Mouse (Mus musculus): ENCODE data around the gene Rnd1. TPM values are rescaled to one million over a fixed set of nuclear protein-coding genes. Genes with fewer than 3 reads are reported as not detected.

Rnd1 gene
- polyA plus RNA-seq, 1 experiment: 14.4 TPM

GRCm38 (mm10) chr15:98722854-98723253 lies 45.6 kb upstream of the Rnd1 start:
- no peak overlapping the region for H3K4me3 ChIP-seq
- H3K36me3 ChIP-seq (ENCODE audit: control insufficient read depth, insufficient read depth): no peaks in the 10 kb centered on the region
- H3K79me2 ChIP-seq (ENCODE audit: control insufficient read depth, insufficient read depth): no peaks in the 10 kb centered on the region
- H3ac ChIP-seq (ENCODE audit: control insufficient read depth, insufficient read length): no peak overlapping the region
- no peak overlapping the region for H3K4me2 ChIP-seq (ENCODE audit: low read depth)
- TF ChIP-seq TCF12 (IDR thresholded peaks at IDR 0.05; ENCODE audit: insufficient read depth, poor library complexity, severe bottlenecking) (no peak), TCF3 (IDR thresholded peaks at IDR 0.05; ENCODE audit: insufficient read length, low read depth) (no peak), MYOG (IDR thresholded peaks at IDR 0.05; ENCODE audit: control insufficient read depth in 1 of 3, insufficient read depth in 1 of 3, insufficient read length in 2 of 3, low read depth in 2 of 3) (no peak), MAX (IDR thresholded peaks at IDR 0.05; ENCODE audit: low read depth) (no peak), USF1 (IDR thresholded peaks at IDR 0.05; ENCODE audit: low read depth) (no peak), POLR2AphosphoS2 (IDR thresholded peaks at IDR 0.05; ENCODE audit: insufficient read length, low read depth) (no peak), MYOD1 (IDR thresholded peaks at IDR 0.05; ENCODE audit: control insufficient read depth in 1 of 3, insufficient read length in 2 of 3, low read depth in 2 of 3) (no peak), SRF (IDR thresholded peaks at IDR 0.05; ENCODE audit: control insufficient read depth, insufficient read length, low read depth) (no peak)
- no peaks in the 10 kb centered on the region for H3K27me3 ChIP-seq (ENCODE audit: control insufficient read depth, insufficient read depth, insufficient read length)

GRCm38 (mm10) chr15:98722191-98722590 lies 44.9 kb upstream of the Rnd1 start:
- Histone ChIP-seq H3K4me2 (ENCODE audit: low read depth) (no peak overlapping the region), H3K79me2 (ENCODE audit: control insufficient read depth, insufficient read depth) (no peaks in the 10 kb centered on the region), H3K36me3 (ENCODE audit: control insufficient read depth, insufficient read depth) (no peaks in the 10 kb centered on the region), H3K4me3 (no peak overlapping the region), H3ac (ENCODE audit: control insufficient read depth, insufficient read length) (no peak overlapping the region), H3K27me3 (ENCODE audit: control insufficient read depth, insufficient read depth, insufficient read length) (no peaks in the 10 kb centered on the region)
- TF ChIP-seq SRF (IDR thresholded peaks at IDR 0.05; ENCODE audit: control insufficient read depth, insufficient read length, low read depth) (no peak), MYOG (IDR thresholded peaks at IDR 0.05; ENCODE audit: control insufficient read depth in 1 of 3, insufficient read depth in 1 of 3, insufficient read length in 2 of 3, low read depth in 2 of 3) (no peak), CEBPB (IDR thresholded peaks at IDR 0.05; ENCODE audit: insufficient read depth, poor library complexity, severe bottlenecking) (no peak), POLR2A (IDR thresholded peaks at IDR 0.05; ENCODE audit: insufficient read length, low read depth) (no peak), MAX (IDR thresholded peaks at IDR 0.05; ENCODE audit: low read depth) (no peak)

GRCm38 (mm10) chr15:98717301-98717700 lies 40.0 kb upstream of the Rnd1 start:
- Histone ChIP-seq H3K4me3 (no peak overlapping the region), H3K27me3 (ENCODE audit: control insufficient read depth, insufficient read depth, insufficient read length) (no peaks in the 10 kb centered on the region), H3K36me3 (ENCODE audit: control insufficient read depth, insufficient read depth) (no peaks in the 10 kb centered on the region), H3ac (ENCODE audit: control insufficient read depth, insufficient read length) (no peak overlapping the region), H3K79me2 (ENCODE audit: control insufficient read depth, insufficient read depth) (no peaks in the 10 kb centered on the region), H3K4me2 (ENCODE audit: low read depth) (no peak overlapping the region)
- no peak for TF ChIP-seq TCF3 (IDR thresholded peaks at IDR 0.05; ENCODE audit: insufficient read length, low read depth)

GRCm38 (mm10) chr15:98714230-98714652 lies 37.0 kb upstream of the Rnd1 start:
- Histone ChIP-seq H3K27me3 (ENCODE audit: control insufficient read depth, insufficient read depth, insufficient read length) (no peaks in the 10 kb centered on the region), H3K4me2 (ENCODE audit: low read depth) (peak overlapping the region; percentile 63), H3K79me2 (ENCODE audit: control insufficient read depth, insufficient read depth) (no peaks in the 10 kb centered on the region), H3K4me3 (no peak overlapping the region), H3ac (ENCODE audit: control insufficient read depth, insufficient read length) (no peak overlapping the region), H3K36me3 (ENCODE audit: control insufficient read depth, insufficient read depth) (no peaks in the 10 kb centered on the region)
- no peak for TF ChIP-seq USF1 (IDR thresholded peaks at IDR 0.05; ENCODE audit: low read depth)
- TF ChIP-seq CEBPB (IDR thresholded peaks at IDR 0.05; ENCODE audit: insufficient read depth, poor library complexity, severe bottlenecking): no peak
- TF ChIP-seq TCF3 (IDR thresholded peaks at IDR 0.05; ENCODE audit: insufficient read length, low read depth): no peak
- TF ChIP-seq TCF12 (IDR thresholded peaks at IDR 0.05; ENCODE audit: insufficient read depth, poor library complexity, severe bottlenecking): no peak
- TF ChIP-seq MYOG (IDR thresholded peaks at IDR 0.05; ENCODE audit: control insufficient read depth in 1 of 3, insufficient read depth in 1 of 3, insufficient read length in 2 of 3, low read depth in 2 of 3): peak in 1 of 3 experiments; percentile 21
- peak in 1 of 3 experiments; percentile 56 for TF ChIP-seq MYOD1 (IDR thresholded peaks at IDR 0.05; ENCODE audit: control insufficient read depth in 1 of 3, insufficient read length in 2 of 3, low read depth in 2 of 3)
- TF ChIP-seq POLR2AphosphoS2 (IDR thresholded peaks at IDR 0.05; ENCODE audit: insufficient read length, low read depth): no peak
- TF ChIP-seq POLR2A (IDR thresholded peaks at IDR 0.05; ENCODE audit: insufficient read length, low read depth): no peak
- no peak for TF ChIP-seq E2F4 (IDR thresholded peaks at IDR 0.05; ENCODE audit: insufficient read depth)
- no peak for TF ChIP-seq MAX (IDR thresholded peaks at IDR 0.05; ENCODE audit: low read depth)
- TF ChIP-seq SRF (IDR thresholded peaks at IDR 0.05; ENCODE audit: control insufficient read depth, insufficient read length, low read depth): no peak
- no peak for TF ChIP-seq REST (IDR thresholded peaks at IDR 0.05; ENCODE audit: insufficient read depth, insufficient read length)

GRCm38 (mm10) chr15:98710442-98710841 lies 33.2 kb upstream of the Rnd1 start:
- H3K4me2 ChIP-seq (ENCODE audit: low read depth): no peak overlapping the region
- H3K36me3 ChIP-seq (ENCODE audit: control insufficient read depth, insufficient read depth): no peaks in the 10 kb centered on the region
- no peak overlapping the region for H3ac ChIP-seq (ENCODE audit: control insufficient read depth, insufficient read length)
- H3K79me2 ChIP-seq (ENCODE audit: control insufficient read depth, insufficient read depth): no peaks in the 10 kb centered on the region
- H3K4me3 ChIP-seq: no peak overlapping the region
- TF ChIP-seq POLR2A (IDR thresholded peaks at IDR 0.05; ENCODE audit: insufficient read length, low read depth) (no peak), REST (IDR thresholded peaks at IDR 0.05; ENCODE audit: insufficient read depth, insufficient read length) (no peak), TCF3 (IDR thresholded peaks at IDR 0.05; ENCODE audit: insufficient read length, low read depth) (no peak), MYOG (IDR thresholded peaks at IDR 0.05; ENCODE audit: control insufficient read depth in 1 of 3, insufficient read depth in 1 of 3, insufficient read length in 2 of 3, low read depth in 2 of 3) (no peak), POLR2AphosphoS2 (IDR thresholded peaks at IDR 0.05; ENCODE audit: insufficient read length, low read depth) (no peak), MAX (IDR thresholded peaks at IDR 0.05; ENCODE audit: low read depth) (no peak), E2F4 (IDR thresholded peaks at IDR 0.05; ENCODE audit: insufficient read depth) (no peak), TCF12 (IDR thresholded peaks at IDR 0.05; ENCODE audit: insufficient read depth, poor library complexity, severe bottlenecking) (no peak), SRF (IDR thresholded peaks at IDR 0.05; ENCODE audit: control insufficient read depth, insufficient read length, low read depth) (no peak), CEBPB (IDR thresholded peaks at IDR 0.05; ENCODE audit: insufficient read depth, poor library complexity, severe bottlenecking) (no peak)
- no peaks in the 10 kb centered on the region for H3K27me3 ChIP-seq (ENCODE audit: control insufficient read depth, insufficient read depth, insufficient read length)

Measured in myocyte (in vitro differentiated cells).